Mouse (Mus musculus) bone marrow, adult 2 months (tissue): ENCODE results near the gene Pi4k2b. TPM values are rescaled to one million over a fixed set of nuclear protein-coding genes. Genes with fewer than 3 reads are reported as not detected.

Experiments
- H3K27ac ChIP-seq: fragments of 200-500 bp; 2 replicates; pipeline ENCODE4 v1.5.1; 2012; ENCODE audit warnings: low read depth, mild to moderate bottlenecking, control low read depth, inconsistent platforms, low read length; ENCODE audit not compliant: control insufficient read depth, poor library complexity, insufficient read depth
- H3K4me1 ChIP-seq: fragments of 200-500 bp; 2 replicates; pipeline ENCODE4 v1.6.1; 2011; ENCODE audit warnings: low read length; ENCODE audit not compliant: control insufficient read depth, insufficient read depth
- H3K4me3 ChIP-seq: fragments of 200-500 bp; replicated peaks from 2 replicates; pipeline ENCODE3; 2011; ENCODE audit warnings: mild to moderate bottlenecking, low read depth, low read length, control low read depth; ENCODE audit not compliant: control insufficient read depth
- CTCF ChIP-seq: fragments of 200-500 bp; IDR thresholded peaks from 2 replicates; pipeline ENCODE4 v1.5.1; 2011; ENCODE audit warnings: low read length, control low read depth; ENCODE audit not compliant: control insufficient read depth, insufficient read depth
- POLR2A ChIP-seq: fragments of 200-500 bp; IDR thresholded peaks from 2 replicates; pipeline ENCODE4 v1.6.1; 2011; ENCODE audit warnings: low read depth, mild to moderate bottlenecking, control low read depth, low read length, borderline replicate concordance; ENCODE audit not compliant: control insufficient read depth
- WGBS: fragments of 180-500 bp; shearing (Covaris S2); methylation state at CpG from one replicate; pipeline ENCODE4 v1.1.7; 2018; 5-methylcytosine and 5-hydroxymethylcytosine counted together
- polyA plus RNA-seq: library from polyadenylated mRNA; stranded (reverse); fragments of >200 nt; gene quantifications from 2 replicates; pipeline ENCODE4 v1.2.4, GENCODE M21; 2011; ENCODE audit warnings: low replicate concordance; ENCODE audit not compliant: missing spikeins, insufficient read depth, insufficient read length

Gene Pi4k2b
- polyA plus RNA-seq, 1 experiment = 10.0 TPM

DNA sequence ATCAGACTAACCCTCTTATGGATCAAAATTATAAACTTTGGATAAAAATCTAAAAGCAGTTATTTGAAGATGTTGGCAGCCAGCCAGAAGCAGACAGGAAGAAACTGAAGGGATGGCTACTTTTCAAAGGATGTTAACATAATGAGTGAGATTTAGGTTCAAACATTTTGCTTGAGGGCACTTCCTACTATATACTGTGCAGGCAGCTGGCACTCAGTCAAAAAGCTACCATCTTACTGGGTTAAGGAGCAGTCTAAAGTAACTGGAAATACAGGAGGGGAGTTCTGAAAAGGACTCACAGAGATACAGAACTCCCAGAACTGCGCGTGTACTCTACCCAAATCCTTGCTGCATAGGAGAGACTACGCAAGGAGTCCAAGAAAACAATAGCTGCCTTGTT lies 5.3 kb upstream of the Pi4k2b start:
- TF ChIP-seq POLR2A = no peak
- no peak for TF ChIP-seq CTCF
- H3K4me3 ChIP-seq = no peak overlapping the region
- 90% methylated on average over 3 of the region's 3 CpGs for WGBS

DNA sequence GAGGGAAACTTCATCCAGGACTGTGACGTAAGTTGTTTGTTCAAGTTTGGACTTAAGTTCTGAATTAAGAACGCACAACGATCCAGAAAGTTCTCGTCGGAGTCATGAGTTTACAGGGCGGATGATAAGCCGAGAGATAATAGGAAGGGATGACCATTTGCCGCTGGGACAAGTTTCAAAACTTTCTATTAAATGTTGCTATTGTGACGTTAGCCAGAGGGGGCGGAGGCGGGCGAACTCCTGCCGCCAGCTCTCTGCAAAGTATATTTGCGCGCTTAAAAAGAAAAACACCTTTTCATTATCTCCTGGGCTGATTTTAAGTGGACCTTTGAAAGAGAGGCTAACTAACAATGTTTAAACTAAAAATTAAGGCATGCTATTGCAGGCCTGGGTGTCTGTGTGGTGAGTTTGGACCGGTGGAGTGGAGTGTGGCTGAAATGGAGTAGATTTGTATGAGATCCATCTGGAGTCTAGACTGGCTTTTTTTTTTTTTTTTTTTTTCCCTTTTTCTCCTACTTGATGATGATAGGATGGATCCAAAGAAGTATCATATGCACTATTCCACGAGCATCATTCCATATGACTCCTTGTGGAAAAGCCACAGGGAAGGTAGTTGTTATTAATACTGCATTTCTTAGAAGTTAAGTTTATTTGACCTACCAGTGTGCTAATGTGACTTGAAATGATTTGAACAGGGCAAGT lies 889 bp downstream of the Pi4k2b start:
- Histone ChIP-seq H3K4me3 (peak overlapping the region; percentile 71), H3K27ac (peak overlapping the region; percentile 91), H3K4me1 (no peaks in the 10 kb centered on the region)
- TF ChIP-seq CTCF (peak; percentile 27; the same call in 1 of the 2 replicates), POLR2A (no peak; the same call in 1 of the 2 replicates)
- WGBS = 2% methylated on average over 17 of the region's 17 CpGs

More for the DNA sequence above, 5.3 kb upstream of the Pi4k2b start:
- no peaks in the 10 kb centered on the region for H3K4me1 ChIP-seq
- H3K27ac ChIP-seq = no peak overlapping the region

DNA sequence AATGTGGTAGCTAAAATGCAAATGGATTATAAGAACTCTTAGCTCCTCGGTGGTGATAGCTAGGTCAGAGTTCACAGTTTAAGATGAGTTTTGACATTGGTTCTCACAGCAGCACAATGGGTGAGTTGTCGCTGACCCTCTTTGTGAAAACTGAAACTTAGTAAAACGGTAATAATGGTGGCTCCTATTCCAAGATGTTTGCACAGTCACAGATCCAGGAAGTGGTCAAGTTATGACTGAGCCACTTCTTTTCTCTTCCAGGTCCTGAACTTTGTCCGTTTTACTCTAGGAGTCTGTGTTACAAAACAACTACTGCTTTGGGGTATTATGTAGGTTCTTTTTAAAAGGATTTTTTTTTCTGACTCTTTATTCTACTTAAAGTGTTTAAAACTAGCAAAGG lies 1.9 kb downstream of the Pi4k2b start:
- Histone ChIP-seq H3K4me3 (peak overlapping the region; percentile 3), H3K4me1 (no peaks in the 10 kb centered on the region; the same call in 1 of the 2 replicates), H3K27ac (no peak overlapping the region)
- WGBS = 9% methylated on average over 4 of the region's 4 CpGs
- TF ChIP-seq CTCF (no peak), POLR2A (no peak)

DNA sequence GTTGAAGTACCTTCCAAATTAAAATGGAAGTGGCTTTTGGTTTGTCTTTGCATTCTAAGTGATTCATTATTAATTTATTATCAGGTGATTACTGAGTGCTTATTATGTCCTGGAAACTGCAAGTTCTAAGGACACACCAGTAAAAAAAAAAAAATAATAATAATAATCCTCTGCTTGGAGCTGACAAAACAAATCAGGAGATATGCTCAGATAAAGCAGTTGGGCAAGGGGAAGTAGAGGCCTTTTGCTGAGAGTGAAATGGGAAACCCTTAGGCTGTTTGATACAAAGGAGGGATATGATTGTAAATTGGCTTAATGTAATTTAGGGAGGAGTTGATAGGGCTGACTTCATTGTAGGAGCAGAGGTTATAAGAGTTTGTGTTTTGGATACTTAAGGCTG lies 5.5 kb downstream of the Pi4k2b start:
- H3K4me3 ChIP-seq = no peak overlapping the region
- no peaks in the 10 kb centered on the region; the same call in 1 of the 2 replicates for H3K4me1 ChIP-seq
- no peak for TF ChIP-seq CTCF
- TF ChIP-seq POLR2A = no peak
- H3K27ac ChIP-seq = no peak overlapping the region

DNA sequence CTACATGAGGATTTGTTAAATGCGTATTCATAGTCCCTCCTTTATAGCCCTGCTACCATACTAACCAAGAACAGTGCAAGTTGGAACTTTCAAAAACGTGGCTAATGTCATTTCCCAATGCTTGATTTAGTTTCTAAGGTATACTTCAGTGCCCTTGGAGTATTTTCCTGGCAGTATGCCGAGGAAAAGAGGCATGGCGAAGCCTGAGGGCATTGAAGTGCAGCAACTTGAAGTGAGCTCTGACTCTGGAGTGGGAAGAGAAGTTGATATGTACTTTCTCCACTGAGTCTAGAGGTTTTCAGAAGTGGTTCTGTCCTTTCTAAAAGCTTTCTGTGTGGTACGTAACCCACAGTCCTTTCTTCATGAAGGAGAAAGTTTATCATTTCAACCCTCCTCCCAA lies 7.4 kb downstream of the Pi4k2b start:
- TF ChIP-seq CTCF (no peak), POLR2A (no peak)
- Histone ChIP-seq H3K4me3 (no peak overlapping the region), H3K27ac (no peak overlapping the region), H3K4me1 (no peaks in the 10 kb centered on the region; the same call in 1 of the 2 replicates)
- 86% methylated on average over 5 of the region's 5 CpGs for WGBS

DNA sequence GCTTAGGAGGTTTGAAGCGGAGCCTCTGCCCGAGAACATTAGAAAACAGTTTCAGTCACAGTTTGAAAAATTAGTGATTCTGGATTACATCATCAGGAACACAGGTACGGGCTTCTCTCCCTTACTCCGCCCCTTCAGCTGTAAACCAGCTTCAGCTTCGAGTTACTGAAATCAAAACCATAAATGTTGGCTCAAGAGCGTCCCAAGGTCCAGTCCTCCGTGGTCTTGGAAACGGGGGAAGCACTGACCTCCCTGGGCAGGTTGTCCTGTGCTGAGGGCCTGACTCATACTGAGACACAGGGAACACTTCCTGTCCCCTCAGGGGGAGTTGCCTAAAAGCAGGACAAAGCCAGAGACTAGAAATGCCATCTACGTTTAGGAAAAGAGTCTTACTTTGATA lies 11.8 kb downstream of the Pi4k2b start:
- Histone ChIP-seq H3K27ac (no peak overlapping the region), H3K4me1 (no peaks in the 10 kb centered on the region; the same call in 1 of the 2 replicates), H3K4me3 (no peak overlapping the region)
- no peak for TF ChIP-seq CTCF
- no peak for TF ChIP-seq POLR2A
- 87% methylated on average over 9 of the region's 9 CpGs for WGBS

DNA sequence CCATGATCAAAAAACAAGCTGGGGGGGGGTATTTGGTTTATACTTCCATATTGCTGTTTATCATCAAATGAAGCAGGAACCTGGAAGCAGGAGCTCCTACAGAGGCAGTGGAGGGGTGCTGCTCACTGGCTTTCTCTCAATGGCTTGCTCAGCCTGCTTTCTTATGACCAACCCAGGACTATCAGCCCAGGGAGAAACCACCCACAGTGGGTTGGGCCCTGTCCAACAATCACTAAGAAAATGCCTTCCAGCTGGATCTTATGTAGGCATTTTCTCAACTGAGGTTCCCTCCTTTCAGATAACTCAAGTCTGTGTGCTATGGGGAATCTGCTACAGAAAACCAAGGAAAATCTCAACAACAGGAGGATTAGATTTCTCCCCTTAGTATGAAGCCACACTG lies 12.8 kb downstream of the Pi4k2b start:
- H3K27ac ChIP-seq = no peak overlapping the region
- TF ChIP-seq CTCF (no peak), POLR2A (no peak)
- H3K4me3 ChIP-seq = no peak overlapping the region
- H3K4me1 ChIP-seq = no peaks in the 10 kb centered on the region

DNA sequence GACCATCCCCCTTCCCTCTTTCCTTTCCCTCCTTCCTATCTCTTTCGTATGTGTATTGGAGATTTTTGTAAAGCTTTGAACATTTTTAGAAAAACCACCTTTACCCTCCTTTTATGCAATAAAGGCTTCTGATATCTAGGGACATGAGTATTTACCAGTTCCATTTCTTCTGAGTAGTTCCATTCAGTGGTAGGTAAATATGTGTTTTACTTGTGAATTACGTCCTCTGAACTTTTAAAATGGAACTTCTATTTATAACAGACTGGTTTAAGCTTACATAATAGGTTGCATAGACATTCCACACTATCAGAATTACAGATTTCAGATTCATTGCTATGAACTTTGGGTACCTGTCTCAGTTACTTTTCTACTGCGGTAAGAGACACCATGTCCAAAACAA lies 14.0 kb downstream of the Pi4k2b start:
- 91% methylated on average over 3 of the region's 3 CpGs for WGBS
- no peaks in the 10 kb centered on the region for H3K4me1 ChIP-seq

DNA sequence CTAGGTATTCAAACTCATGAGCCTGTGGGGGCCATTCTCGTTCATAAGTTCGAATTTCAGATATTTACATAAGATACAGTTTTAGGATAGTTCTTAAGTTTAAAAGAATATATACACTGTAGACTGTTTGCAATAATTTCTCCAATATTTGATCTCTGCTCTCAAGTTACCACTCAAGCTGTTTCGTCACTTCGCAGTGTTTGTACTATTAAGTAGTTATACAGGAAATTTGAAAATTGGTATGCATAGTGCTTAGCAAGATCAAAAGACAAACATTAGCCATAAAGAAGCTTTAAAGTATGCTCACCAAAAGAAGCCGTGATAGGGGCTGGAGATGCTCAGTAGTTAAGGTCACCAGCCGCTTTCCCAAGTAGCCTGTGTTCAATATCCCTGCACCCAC lies 14.6 kb downstream of the Pi4k2b start:
- whole genome bisulfite sequencing = 90% methylated on average over 6 of the region's 6 CpGs
- no peak for TF ChIP-seq CTCF
- TF ChIP-seq POLR2A = no peak

More for the DNA sequence above, 14.0 kb downstream of the Pi4k2b start:
- no peak overlapping the region for H3K4me3 ChIP-seq
- TF ChIP-seq CTCF (no peak), POLR2A (no peak)
- H3K27ac ChIP-seq = no peak overlapping the region

More for the DNA sequence above, 14.6 kb downstream of the Pi4k2b start:
- no peaks in the 10 kb centered on the region for H3K4me1 ChIP-seq
- no peak overlapping the region for H3K4me3 ChIP-seq
- no peak overlapping the region for H3K27ac ChIP-seq
